Mouse (Mus musculus) layer of hippocampus, adult 2 months (tissue): ENCODE measurements around the gene Sec31a. TPM values are rescaled to one million over a fixed set of nuclear protein-coding genes. Genes with fewer than 3 reads are reported as not detected.
A peak's percentile ranks its signal among the peaks of the same experiment; 100 is the strongest.

Source experiments
- DNase-seq, 2 experiments: peaks; one replicate each; pipeline ENCODE4 v3.0.0; 2022; ENCODE audit warnings: low spot score in 2 of 2
- H3K27ac ChIP-seq: fragments of 200-600 bp; 2 replicates; pipeline ENCODE4 v1.8.1; 2022
- H3K4me3 ChIP-seq: fragments of 200-600 bp; 2 replicates; pipeline ENCODE4 v1.8.1; 2022; ENCODE audit warnings: mild to moderate bottlenecking
- CTCF ChIP-seq: fragments of 200-600 bp; conservative IDR thresholded peaks from 2 replicates; pipeline ENCODE4 v1.8.1; 2022; ENCODE audit warnings: antibody characterized with exemption, mild to moderate bottlenecking, moderate library complexity
- total RNA-seq, 2 experiments: library from RNA; stranded (reverse); gene quantifications; 2 replicates each; pipeline ENCODE4 v1.2.3; 2021

The Sec31a gene
- total RNA-seq, 2 experiments from 2014 or later, result 103 to 106 TPM

DNA sequence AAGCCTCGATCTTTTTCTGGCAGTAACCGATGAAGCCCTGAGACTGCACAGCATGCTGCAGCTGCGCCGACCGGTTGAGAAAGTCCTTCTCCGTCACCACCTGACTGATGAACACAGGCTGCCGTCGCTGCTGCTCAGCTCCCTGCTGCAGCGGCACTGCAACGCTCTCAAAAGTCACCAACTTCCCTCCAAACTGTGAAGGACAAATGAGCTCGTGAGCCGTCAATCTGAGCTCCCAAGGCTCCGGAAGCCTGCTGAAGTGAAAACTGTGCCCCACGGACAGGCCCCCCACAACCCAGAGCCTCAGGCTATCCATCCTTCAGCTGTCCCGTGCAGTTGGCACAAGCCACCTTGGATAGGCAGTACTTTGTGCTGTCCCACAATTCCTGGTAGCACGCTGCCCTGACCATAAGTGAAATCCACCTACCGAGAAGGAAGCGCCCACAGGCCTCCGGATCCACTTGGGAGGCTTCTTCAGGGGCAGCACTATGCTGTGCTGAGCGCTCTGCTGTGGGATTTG lies 23.5 kb downstream of the Sec31a start:
- Histone ChIP-seq H3K4me3 (no peak overlapping the region), H3K27ac (no peak overlapping the region)
- no peak for DNase-seq
- no peak for TF ChIP-seq CTCF

DNA sequence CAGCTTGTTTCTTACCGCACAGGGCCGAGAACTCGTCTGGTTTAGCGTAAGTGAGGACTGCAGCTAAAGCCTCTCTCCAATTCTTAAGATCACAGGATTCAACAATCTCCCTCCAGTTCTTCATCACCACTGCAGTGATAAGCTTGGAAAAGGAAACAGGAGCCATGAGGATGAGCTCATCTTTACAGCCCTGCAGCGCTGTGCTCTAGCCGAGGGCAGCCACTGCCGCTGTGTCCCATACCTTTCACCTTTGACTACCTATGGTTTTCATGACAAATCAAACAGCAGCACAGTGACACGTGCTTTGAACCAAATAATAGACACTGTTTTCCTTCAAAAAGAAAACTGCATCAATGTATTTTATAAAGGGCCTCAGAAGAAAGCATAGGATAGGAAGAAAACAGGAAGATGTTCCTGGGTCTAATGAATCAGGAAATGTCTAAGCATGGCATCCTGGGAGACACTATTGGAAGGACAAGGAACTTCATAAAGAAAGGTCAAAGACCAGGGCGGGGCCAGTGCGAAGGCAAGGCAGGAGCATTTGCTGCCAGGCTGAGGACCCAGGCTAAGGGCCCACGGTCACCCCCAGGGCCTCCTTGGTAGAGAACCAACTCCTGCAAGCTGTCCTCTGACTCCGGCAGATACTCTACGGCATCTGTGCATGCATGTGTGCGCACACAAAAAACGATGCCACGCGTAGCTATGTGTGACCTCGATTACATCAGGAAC lies 32.1 kb downstream of the Sec31a start:
- Histone ChIP-seq H3K4me3 (no peak overlapping the region), H3K27ac (no peak overlapping the region)
- DNase-seq, result no peak
- TF ChIP-seq CTCF, result no peak

GRCm38 (mm10) chr5:100381094-100381493 lies 34.9 kb downstream of the Sec31a start:
- TF ChIP-seq CTCF, result no peak
- H3K4me3 ChIP-seq, result no peak overlapping the region
- DNase-seq, result peak; percentile 23 to 63
- H3K27ac ChIP-seq, result no peak overlapping the region

GRCm38 (mm10) chr5:100380277-100380676 lies 35.8 kb downstream of the Sec31a start:
- Histone ChIP-seq H3K4me3 (no peak overlapping the region), H3K27ac (no peak overlapping the region)
- DNase-seq, result no peak
- no peak for TF ChIP-seq CTCF

DNA sequence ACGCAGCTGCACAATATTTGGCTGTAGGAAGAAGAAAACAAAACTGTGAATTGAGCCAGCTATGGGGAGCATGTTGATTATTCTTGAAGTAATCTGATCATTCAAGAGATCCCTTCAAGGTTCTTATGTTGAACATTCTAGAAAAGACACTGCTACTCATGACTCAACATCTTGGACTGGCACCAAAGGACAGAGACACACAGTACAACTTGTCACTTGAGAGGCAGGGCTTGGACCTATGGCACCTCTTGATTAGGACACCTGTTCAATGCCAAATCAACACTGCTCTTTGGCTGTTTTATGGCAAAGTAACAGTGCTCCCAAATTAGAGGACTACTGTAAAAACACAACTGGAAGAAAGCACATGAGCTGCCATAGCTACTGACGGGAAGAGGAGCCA lies 37.1 kb downstream of the Sec31a start:
- Histone ChIP-seq H3K27ac (no peak overlapping the region), H3K4me3 (no peak overlapping the region)
- DNase-seq, result no peak
- TF ChIP-seq CTCF, result no peak

DNA sequence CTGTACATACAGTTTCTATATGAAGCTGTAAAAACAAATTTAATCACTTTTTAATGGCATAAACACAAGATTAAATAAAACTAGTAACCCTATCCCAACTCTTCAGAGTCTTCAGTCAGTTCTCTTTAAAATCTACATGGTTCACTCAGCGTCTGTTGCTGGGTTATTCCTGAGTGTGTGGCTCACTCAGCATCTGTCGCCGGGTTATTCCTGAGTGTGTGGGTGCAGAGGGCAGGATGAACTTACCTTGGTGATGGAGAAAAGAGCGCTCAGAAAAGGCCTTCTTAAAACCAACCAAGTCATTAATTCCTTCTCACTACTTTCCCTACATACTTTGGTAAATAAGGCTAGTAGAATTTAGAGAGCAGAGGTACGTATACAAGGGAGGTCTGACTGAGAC lies 37.8 kb downstream of the Sec31a start:
- H3K4me3 ChIP-seq, result no peak overlapping the region
- TF ChIP-seq CTCF, result no peak
- no peak for DNase-seq
- H3K27ac ChIP-seq, result no peak overlapping the region

- TF ChIP-seq CTCF, result no peak
- DNase-seq, result no peak
- no peak overlapping the region for H3K4me3 ChIP-seq
- H3K27ac ChIP-seq, result no peak overlapping the region
Observed at GRCm38 (mm10) chr5:100377376-100377775, 38.7 kb downstream of the Sec31a start.

DNA sequence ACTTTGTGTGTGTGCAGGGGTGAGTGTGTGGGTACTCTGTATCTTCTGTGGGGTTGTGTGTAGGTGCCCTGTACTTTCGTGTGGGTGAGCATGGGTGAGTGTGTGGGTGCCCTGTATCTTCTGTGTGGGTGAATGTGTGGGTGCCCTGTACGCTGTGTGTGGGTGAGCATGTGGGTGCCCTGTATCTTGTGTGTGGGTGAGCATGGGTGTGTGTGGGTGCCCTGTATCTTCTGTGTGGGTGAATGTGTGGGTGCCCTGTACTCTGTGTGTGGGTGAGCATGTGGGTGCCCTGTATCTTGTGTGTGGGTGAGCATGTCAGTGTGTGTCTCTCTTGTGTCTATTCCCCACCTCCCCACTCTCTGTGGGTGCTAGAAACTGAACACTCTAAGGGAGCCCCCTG lies 41.3 kb downstream of the Sec31a start:
- no peak for TF ChIP-seq CTCF
- Histone ChIP-seq H3K4me3 (no peak overlapping the region), H3K27ac (peak overlapping the region; percentile 67)
- DNase-seq, result no peak

DNA sequence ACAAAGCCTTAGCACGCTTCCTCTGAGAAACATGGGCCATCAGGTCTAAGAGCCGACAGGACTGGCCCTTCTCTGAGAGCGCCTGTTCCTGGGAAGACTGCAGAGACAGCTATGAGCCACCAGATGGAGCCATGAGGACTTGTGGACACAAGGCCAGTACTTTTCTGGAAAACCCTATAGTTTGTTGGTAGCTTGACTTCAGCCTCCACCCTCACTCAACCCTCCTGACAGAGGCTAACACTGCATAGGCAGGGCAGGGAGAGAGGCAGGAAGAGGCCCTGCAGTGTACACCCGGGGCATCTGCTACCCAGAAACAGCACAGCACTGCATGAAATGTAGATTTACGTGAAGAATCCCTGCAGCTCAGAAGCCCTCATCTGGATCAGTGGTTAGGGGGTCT lies 42.1 kb downstream of the Sec31a start:
- DNase-seq, result peak; percentile 51 to 55
- peak; percentile 91 for TF ChIP-seq CTCF
- no peak overlapping the region for H3K4me3 ChIP-seq
- H3K27ac ChIP-seq, result no peak overlapping the region

DNA sequence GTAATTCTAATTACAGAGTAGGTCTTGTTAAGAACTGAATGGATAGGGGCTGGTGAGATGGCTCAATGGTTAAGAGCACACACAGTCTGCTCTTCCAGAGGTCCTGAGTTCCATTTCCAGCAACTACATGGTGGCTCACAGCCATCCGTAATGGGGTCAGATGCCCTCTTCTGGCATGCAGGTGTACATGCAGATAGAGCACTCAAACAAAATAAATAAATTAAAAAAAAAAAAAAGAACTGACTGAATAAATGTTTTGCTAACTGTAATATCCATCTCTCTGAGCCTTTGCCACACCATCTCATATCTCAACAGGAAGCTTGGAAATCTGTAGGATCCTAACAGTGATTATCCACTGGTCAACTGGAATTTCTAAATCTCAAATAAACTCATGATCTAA lies 45.1 kb downstream of the Sec31a start:
- no peak overlapping the region for H3K4me3 ChIP-seq
- DNase-seq, result no peak
- 0 out of 2 replicates have a peak overlapping the region, but pooled peaks have one; percentile 32 for H3K27ac ChIP-seq
- TF ChIP-seq CTCF, result peak; percentile 62

DNA sequence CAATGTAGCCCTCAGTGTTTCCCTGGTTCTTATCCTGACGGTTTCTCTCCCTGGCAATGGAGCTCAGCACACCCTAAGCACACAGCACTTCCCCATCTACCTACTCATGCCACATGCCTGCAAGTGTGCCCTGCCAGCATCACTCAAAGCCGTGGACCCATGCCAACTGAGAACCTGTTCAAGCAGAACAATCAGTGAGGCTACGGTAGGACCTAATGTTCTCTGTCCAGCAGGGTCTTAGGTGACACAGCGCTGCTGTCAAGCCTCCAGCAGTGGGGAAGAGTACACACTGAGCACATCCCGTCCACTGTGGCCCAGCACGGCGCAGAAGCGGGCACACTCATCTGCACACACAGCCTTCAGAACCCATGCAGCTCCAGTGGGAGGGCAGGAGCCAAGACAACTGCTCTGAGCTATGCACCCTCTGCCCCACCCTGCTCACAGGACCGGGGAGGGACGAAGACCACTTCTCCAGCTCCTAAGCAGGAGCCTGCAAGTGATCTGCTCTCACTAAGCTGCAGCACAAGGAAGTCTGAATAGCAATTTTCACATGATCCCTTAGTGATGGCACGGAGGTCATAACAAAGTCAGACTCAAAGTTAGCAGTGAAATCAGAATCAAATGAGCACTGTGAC lies 46.1 kb downstream of the Sec31a start:
- TF ChIP-seq CTCF, result no peak
- Histone ChIP-seq H3K27ac (peak overlapping the region; percentile 32), H3K4me3 (no peak overlapping the region)
- peak; percentile 13 to 37 for DNase-seq

DNA sequence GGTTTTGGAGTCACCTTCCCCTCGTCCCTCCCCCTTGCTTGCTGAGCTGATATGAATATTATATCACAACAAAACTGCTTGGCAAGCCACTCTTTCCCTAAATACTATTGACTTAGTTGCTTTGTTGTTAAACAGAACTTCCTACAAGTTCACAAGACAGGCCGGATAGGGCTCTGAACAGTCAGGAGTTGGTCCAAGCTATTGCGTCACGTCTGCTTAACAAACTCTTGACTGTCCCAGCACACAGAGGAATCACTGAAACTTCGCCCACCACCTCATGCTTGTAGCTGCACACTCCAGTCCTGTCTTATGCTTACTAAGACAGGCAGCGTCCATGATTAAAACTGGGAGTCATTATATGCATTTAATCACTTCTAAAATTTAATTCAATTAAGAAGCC lies 46.9 kb downstream of the Sec31a start:
- H3K4me3 ChIP-seq, result no peak overlapping the region
- no peak for TF ChIP-seq CTCF
- peak overlapping the region; percentile 32; the same call in 1 of the 2 replicates for H3K27ac ChIP-seq
- no peak for DNase-seq

DNA sequence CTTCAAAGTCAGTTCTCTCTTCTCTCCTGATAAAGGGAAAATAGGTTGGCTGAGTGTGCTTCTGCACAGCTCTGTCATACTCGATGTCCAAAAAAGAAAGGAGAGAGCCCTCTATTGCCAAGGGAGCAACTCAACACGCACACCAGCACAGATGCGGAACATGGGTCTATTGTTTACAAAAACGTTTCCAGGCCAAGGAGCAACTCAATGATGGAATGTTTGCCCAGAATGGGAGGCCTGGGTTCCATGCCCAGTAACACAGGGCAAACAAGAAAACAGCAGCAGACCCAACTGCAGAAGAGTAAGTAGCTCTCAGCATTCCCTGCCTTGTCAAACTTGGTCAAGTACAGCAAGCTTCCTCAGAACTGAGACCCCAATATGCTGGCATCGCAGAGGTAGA lies 47.5 kb downstream of the Sec31a start:
- Histone ChIP-seq H3K4me3 (no peak overlapping the region), H3K27ac (peak overlapping the region; percentile 20; the same call in 1 of the 2 replicates)
- no peak for DNase-seq
- no peak for TF ChIP-seq CTCF

DNA sequence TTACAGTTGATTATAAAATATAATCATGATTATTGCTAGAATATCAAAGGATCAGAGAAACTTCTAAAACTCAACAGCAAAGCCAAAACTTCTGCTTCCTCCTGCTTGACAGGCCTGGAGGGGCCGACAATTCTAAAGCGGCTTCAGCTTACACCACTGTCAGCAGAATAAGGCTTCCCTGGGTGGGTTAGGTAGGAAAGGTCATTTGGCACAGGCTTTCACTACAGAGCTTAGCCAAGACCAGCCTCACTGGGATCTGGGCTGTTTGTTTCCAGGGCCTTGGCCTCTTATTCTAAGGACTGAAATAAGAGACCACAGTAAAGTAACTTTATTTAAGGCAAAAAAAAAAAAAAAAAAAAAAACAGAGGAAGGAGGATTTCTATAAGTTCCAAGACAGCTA lies 49.0 kb downstream of the Sec31a start:
- H3K4me3 ChIP-seq, result no peak overlapping the region
- no peak overlapping the region for H3K27ac ChIP-seq
- DNase-seq, result no peak
- no peak for TF ChIP-seq CTCF
